Mouse (Mus musculus) bone marrow macrophage, adult 2 months (primary cell): ENCODE results near the gene Msh4.

ENCODE experiments used
- CTCF ChIP-seq: IDR thresholded peaks from 2 replicates; pipeline ENCODE4 v1.5.1; 2012; ENCODE audit warnings: low read depth, mild to moderate bottlenecking, low read length, moderate library complexity
- POLR2A ChIP-seq: IDR thresholded peaks from 2 replicates; pipeline ENCODE4 v1.6.1; 2012; ENCODE audit warnings: mild to moderate bottlenecking, low read depth, low read length, borderline replicate concordance

GRCm38 (mm10) chr3:153941613-153942012 lies 35.7 kb upstream of the Msh4 start:
- TF ChIP-seq CTCF (no peak), POLR2A (no peak)
